Mouse (Mus musculus) erythroid progenitor cell, adult 5-6 weeks (primary cell): Measurements from ENCODE around the gene Lrp2. TPM values are rescaled to one million over a fixed set of nuclear protein-coding genes. Genes with fewer than 3 reads are reported as not detected.

Source experiments
- ATAC-seq: replicated peaks from 2 replicates; pipeline ENCODE4 v1.8.0; 2016; ENCODE audit warnings: moderate number of reproducible peaks, mild to moderate bottlenecking, moderate TSS enrichment, inconsistent platforms; ENCODE audit not compliant: poor library complexity, low FRiP score, severe bottlenecking
- total RNA-seq, 2 experiments: library from RNA; stranded (forward) in 1 of 2; stranded (reverse) in 1 of 2; fragments of 150-400 nt in 1 of 2; fragments of 186-747, 209-891 nt in 1 of 2; gene quantifications; 2 replicates each; pipeline versions ENCODE4 v1.2.3 to v1.2.4; 2015 to 2017; ENCODE audit warnings: low replicate concordance in 2 of 2

The Lrp2 gene
- total RNA-seq, 2 experiments from 2014 or later, result not detected

DNA sequence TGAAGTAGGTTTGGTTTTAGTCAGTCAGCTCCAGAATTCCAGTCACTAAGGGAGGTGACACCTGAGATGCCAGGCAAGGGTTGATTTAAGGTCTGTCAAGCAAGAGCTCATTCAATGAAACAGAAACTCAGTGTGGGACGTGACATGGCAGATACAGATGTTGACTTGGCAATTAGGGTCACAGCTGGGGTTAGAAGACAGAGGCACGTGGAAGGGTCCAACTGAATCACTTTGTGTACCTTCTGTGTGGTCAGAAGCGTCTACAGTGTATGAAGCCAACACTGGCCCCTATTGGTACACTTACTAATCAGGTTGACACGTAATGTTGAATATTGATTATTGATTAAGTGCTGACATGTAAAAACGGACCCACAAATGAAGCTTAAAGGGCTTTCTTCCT is 161.0 kb downstream of the Lrp2 start:
- no peak for ATAC-seq

GRCm38 (mm10) chr2:69418294-69418881 is 167.5 kb downstream of the Lrp2 start:
- ATAC-seq, result no peak

GRCm38 (mm10) chr2:69415070-69415469 is 170.8 kb downstream of the Lrp2 start:
- ATAC-seq, result no peak

- no peak for ATAC-seq
These were observed 171.3 kb downstream of the Lrp2 start for GRCm38 (mm10) chr2:69414539-69414938.

DNA sequence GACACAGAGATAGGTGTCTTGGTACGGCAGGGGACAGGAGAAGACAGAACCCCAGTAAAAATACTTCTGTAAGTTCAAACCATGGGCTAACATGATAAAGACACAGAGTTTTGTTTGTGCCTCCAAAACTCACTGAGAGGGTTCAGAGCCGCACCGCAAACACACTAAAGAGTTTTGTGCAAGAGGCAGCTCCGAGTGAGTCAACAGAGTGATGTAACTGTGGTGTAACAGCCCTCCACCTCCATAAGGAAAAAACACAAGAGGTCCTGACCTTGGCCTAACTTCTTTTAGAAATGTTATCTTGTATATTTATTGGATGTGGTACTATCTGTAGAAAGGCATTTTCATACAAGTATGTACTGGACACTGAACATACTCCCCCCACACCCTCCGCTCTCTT is 180.2 kb downstream of the Lrp2 start:
- no peak for ATAC-seq

GRCm38 (mm10) chr2:69402309-69402708 is 183.6 kb downstream of the Lrp2 start:
- ATAC-seq, result no peak

DNA sequence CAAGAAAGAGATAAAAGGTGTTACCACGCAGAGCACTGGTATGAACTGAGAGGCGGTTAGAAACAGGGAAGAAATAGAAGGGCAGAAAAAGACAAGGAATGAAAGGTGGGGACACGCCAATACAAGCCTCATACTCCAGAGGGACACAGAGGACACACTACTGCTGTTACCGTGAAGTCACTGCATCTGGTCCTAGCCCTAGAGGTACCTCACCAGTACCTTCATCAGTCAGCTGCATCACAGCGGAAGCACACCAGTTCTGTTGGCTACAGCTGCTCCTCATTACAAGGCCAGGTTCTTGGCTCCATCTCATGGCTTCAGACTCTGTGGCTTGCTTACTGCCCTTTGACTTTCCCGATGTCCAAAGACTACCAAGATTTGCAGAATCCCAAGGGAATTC is 184.0 kb downstream of the Lrp2 start:
- ATAC-seq, result no peak

DNA sequence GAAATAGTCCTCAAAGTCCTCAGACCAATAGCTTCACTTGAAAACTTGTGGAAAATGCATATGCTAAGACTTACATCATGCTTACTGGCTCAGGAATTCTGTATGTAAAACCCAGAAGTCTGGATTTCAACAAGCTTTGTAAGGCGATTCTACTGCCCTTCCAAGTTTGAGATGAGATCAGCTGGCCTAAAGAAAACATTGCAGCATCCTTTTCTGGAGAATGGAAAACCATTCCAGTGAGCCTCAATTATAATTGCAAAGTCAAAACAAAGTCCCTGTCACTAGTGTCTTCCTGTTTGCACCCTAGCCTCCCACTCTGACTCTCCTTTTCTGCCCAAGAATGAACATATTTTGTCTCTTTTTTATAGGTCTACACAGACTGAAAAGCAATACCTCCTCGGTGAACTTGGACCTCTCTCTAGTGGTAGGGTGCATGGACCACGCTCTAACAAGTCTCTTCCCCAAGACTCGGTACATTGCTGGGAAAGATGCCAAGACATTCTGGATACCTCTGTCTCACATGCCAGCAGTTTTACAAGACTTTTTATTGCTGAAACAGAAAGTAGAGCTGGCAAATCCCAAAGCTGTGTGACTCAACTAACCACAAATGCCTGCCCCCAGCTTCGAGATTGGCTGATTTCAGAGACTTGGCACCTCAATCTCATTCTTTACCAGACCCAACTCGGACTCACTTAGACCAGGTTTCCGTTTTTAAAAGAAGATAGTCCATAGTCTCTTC is 184.8 kb downstream of the Lrp2 start:
- ATAC-seq, result no peak

- ATAC-seq, result no peak
These were observed 189.0 kb downstream of the Lrp2 start for GRCm38 (mm10) chr2:69396760-69397435.

DNA sequence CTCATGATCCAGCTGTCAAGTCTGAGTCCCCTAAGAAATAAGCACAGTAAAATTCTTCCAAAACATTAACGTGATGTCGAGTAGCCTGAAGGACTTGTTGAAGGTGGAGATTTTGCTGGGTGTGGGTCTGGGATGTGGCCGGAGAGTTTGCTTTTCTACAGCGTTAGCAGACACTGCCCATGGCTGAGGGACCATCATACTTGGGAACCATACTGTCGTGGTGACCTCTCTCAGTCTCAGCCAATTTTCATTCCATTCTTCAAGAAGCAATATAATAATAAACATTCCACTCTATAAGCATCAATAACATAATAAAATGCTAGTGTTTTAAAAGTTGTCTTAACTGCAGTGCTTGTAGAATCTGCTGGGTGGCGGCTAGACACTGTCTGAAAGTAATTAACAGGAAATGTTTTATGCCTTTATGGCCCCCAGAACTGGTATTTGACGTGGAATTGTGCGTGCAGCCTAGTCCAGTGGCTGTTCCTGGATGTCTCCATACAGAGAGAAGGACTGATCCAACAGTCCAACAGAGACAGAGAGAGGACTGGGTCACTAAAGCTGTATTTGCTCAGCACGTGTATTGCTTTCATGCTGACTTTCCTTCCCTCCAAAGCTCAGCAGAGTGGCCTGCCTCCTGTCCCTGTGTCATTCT is 190.1 kb downstream of the Lrp2 start:
- no peak for ATAC-seq

GRCm38 (mm10) chr2:69393947-69394346 is 191.9 kb downstream of the Lrp2 start:
- ATAC-seq, result no peak

DNA sequence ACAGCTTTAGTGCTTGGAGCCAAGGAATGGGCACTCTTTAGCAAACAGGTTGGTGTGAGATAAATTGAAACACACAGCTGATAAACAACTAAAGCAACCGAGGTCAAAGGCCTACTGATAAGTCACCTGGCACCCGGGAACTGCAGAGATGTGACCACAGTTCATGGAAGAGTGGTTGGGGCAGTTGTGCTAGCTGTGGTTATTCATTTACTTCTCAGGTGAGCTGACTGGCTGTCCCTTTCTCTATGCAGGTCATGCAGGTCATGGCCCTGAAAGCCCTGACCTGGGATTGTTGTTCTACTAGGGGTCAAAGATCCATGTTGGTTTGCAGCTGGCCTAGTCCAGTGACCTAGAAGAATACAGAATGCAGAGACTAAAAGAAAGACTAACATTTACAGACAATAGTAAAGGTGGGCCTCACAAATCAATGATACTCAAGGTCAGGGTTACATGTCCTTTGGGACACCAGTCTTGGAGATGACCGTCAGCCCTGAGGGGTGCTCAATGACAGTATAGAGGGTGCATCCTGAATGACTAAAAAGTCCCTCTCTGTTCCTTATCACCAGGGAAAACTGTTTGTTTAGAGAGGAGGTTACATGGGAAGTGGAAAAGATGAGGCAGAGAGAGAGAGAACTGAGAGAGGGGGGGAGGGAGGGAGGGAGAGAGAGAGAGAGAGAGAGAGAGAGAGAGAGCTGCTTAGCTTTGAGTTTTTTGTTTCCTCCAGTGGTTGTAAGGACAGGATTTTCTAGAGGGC is 199.6 kb downstream of the Lrp2 start:
- no peak for ATAC-seq

- ATAC-seq, result no peak
These were observed 203.0 kb downstream of the Lrp2 start for GRCm38 (mm10) chr2:69382838-69383237.

- no peak for ATAC-seq
These were observed 204.1 kb downstream of the Lrp2 start for GRCm38 (mm10) chr2:69381740-69382139.

DNA sequence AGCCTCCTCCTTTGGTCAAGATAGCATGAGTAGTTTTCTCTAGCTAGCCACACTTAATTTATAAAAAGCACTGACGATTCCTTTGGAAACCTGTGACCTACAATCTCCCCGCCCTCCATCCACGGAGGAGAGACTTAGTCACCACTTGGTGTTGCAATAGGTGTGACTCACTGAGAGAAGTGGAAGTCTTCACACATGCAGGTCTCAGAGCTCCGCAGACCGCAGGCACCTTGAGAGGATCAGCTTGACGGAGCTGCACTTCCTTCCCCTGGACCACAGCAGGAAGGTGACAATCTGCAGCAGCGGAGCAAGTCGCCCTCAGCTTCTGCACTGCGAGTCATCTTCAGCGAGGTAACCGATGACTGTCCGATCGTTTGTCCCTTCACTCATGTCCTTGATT is 205.6 kb downstream of the Lrp2 start, which contains the start of gene Dhrs9:
TSS of gene Dhrs9 (plus strand) at position 165 of the 400 bp plus-strand sequence.
- ATAC-seq, result no peak

GRCm38 (mm10) chr2:69379801-69380200 is 206.1 kb downstream of the Lrp2 start:
- no peak for ATAC-seq

DNA sequence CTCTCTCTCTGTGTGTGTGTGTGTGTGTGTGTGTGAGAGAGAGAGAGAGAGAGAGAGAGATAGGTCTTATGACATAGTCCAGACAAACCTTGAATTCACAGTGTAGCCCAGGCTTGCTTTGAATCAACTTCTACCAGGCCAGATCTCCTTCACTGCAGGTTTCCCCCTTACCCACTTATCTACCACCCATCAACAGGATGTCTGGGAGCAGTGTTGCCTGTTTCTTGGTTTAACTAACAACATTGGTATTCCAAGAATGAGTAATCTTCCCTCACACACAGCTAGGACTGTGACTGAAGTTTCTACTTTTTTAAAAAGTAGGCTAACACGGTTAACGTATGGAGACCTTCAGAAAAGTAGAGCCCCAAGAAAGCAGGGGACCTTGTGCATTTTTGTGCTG is 209.1 kb downstream of the Lrp2 start:
- no peak for ATAC-seq
